9 mouse cellular contexts compared by ENCODE assay signal in the genomic region with DNA sequence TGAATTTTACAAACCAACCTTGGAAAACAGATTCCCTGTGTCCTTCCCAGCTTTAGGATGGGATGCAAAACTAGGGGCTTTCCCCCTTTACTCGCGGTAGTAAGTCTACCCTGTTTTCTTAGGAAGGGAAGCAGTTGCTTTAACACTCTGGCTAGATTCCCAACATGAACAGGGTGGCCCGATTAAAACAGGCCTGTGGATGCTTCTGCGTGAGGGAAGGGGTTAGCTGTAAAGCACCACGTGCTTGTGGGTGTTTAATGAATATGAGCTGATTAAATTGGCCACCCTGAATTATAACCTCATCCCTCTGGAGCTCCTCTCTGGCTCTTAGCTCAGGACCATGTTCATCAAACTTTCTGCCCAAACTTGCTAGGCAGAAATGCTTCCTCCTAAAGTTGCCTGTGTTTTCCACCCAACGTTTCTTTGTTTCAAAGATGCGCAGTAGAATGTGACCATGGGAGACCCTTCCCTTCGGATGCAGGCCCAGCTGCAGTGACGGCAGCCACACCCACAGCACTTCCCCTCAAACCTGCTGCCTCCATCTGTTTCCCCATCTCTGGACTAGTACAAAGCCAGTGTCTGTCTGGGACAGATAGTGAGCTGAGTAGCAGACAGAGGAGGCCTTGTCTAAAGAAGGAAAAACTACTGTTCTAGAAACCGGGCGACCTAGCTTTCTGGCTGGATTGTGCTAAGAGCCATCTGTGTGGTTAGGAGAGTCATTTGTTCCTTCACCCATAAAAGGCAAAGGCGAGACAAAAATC.
DNase-seq lines count a peak whose midpoint lies in the region; ATAC-seq and TF ChIP-seq lines count a peak whose summit lies in the region.
"Had no signal": no experiment of that assay in that cellular context is flagged by ENCODE, and none has a peak within 500 bp of the region (broad histone marks: within the 10 kb centered on the region; RNA-seq: fewer than 3 reads in every experiment).

No protein-coding gene starts in this region.

- no peak overlapping the region for H3K27ac ChIP-seq in kidney, adult 2 months (ENCODE audit: insufficient read depth, low read depth, low read length)

- ATAC-seq in megakaryocyte-erythroid progenitor cell, adult 5-6 weeks (replicated peaks; ENCODE audit: low FRiP score, low TSS enrichment, poor library complexity, severe bottlenecking), result peak; percentile 97

- H3K4me3 ChIP-seq in kidney, adult 2 months (ENCODE audit: insufficient read depth, low read depth, low read length), result no peak overlapping the region

- no peaks in the 10 kb centered on the region for H3K4me1 ChIP-seq in kidney, adult 2 months (ENCODE audit: control insufficient read depth, insufficient read depth, low read length)

- peak; percentile 41 for DNase-seq in layer of hippocampus, adult 9-11 months
- DNase-seq in layer of hippocampus, postnatal 25 days (ENCODE audit: extremely low spot score in 1 of 2, low spot score in 1 of 2), result no peak
- peak; percentile 21 for DNase-seq in c-Kit-positive CD71-positive TER-119-positive erythroid progenitor cells, embryonic 14.5 days (ENCODE audit: low spot score)
- peak; percentile 26 for DNase-seq in heart, postnatal 4 days
- DNase-seq in kidney, adult 2 months, result no peak
- no peak for DNase-seq in adrenal gland, postnatal 14 days
- DNase-seq in cerebellum, postnatal 25 days, result no peak
- DNase-seq: lung, postnatal 10 days had no signal

- 66% methylated on average over 12 of the region's 12 CpGs for WGBS in kidney, adult 2 months

- no peaks in the 10 kb centered on the region; the same call in 1 of the 2 replicates for H3K36me3 ChIP-seq in kidney, adult 2 months (ENCODE audit: control insufficient read depth, insufficient read depth, low read length)

- H3K27me3 ChIP-seq in kidney, adult 2 months (replicated peaks; ENCODE audit: control insufficient read depth, insufficient read depth, low read length), result no peaks in the 10 kb centered on the region

- no peak for TF ChIP-seq POLR2A in kidney, adult 2 months (IDR thresholded peaks at IDR 0.05; ENCODE audit: low read depth, low read length)

- no peak for TF ChIP-seq CTCF in kidney, adult 2 months (conservative IDR thresholded peaks at IDR 0.05; ENCODE audit: insufficient read depth, insufficient read length, low read depth, low read length)

Comparison
In these comparisons a context has a peak if more than half of its experiments do, and no peak if none do; other contexts are left out.
1. DNase-seq: peak in layer of hippocampus, adult 9-11 months (single experiment), c-Kit-positive CD71-positive TER-119-positive erythroid progenitor cells, embryonic 14.5 days (single experiment) and heart, postnatal 4 days (single experiment); none in layer of hippocampus, postnatal 25 days (0 of 2), kidney, adult 2 months (single experiment), adrenal gland, postnatal 14 days (single experiment) and cerebellum, postnatal 25 days (0 of 2).